Mouse (Mus musculus): ENCODE data around the gene Gm21764.
"Not testable (repeated sequence)": the region's sequence is repeated elsewhere in the genome, so short reads cannot be mapped to it uniquely, and the experiment has no call there.

Gene Gm21764

DNA sequence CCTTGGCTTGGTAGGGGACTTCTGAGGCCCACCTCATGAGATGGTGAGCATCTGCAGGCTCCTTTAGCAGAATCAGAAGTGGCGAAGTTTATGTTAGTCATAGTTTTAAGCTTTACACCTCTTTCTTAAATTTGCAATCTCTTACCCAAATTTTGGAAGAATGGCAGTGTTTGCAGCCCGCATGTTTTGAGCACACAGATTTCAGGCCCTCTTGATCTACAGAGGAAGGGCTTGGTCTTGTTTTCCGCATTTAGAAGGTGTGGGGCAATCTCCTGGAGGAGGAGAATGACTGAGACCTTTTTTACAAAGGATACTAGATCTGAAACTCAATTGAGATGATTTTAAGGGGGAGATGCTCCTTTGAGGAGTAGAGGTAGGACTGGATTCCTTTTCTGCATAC lies at the start of gene Gm21764:
Gene Gm21764, minus strand, starts transcription at position 101 of the 400 bp plus-strand sequence.
- not testable (repeated sequence) for DNase-seq

GRCm38 (mm10) chrY:18088816-18089215 lies 27.2 kb upstream of the Gm21764 start, which contains the start of gene Ssty1:
Gene Ssty1 (plus strand): TSS chrY:18089116.
- DNase-seq, result not testable (repeated sequence)
